Mouse (Mus musculus) thymus, postnatal 25 days (tissue): ENCODE data around the gene Rab3d.
A peak's percentile ranks its signal among the peaks of the same experiment; 100 is the strongest.

Experiments used
- DNase-seq: peaks from one replicate; pipeline ENCODE4 v3.0.0; 2022

Rab3d gene

GRCm38 (mm10) chr9:21918035-21918592 is at the start of gene Rab3d:
TSS of gene Rab3d (minus strand) at chr9:21918192.
- DNase-seq = peak; percentile 96

DNA sequence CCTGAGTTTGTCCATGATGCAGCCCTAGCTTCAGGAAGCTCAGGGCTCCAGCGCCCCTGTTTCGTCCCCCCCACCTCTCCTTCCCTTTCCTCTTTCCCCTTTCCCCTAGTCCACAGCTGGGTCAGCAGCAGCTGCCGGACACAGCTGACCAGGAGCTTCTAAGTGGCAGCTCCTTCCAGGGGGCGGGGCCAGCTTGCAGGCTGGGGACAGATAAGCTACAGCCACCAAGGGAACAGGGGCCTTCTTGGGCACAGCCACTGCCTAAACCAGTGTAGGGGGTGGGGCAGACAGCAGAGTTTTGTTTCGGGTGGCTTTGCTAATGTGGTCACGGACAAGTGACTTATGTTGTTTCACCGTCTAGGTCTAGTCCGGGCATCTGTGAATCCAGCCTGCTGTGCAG is 45.4 kb upstream of the Rab3d start, which contains the start of gene Epor:
Epor (minus strand) TSS at position 90 of the 400 bp plus-strand sequence.
- no peak for DNase-seq

GRCm38 (mm10) chr9:21962416-21963059 is 44.5 kb upstream of the Rab3d start:
- peak; percentile 60 for DNase-seq

DNA sequence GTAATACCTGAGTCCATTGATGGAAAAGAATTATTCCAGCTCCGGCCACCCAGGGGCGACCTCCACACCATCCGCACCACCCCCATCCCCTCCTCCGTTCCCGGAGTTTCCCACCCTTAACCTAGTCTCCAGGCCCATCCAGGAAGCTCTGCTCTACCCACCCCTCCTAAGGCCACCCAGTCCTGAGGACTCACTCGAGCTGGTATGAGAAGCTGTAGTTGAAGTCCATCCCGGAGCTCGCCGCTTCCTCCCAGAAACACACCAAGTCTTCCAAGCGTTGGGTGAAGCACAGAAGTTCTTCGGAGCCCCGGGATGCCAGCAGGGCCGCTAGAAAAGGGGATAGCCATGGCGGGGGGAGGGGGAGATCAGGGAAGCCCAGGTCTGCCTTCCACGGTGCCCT is 44.0 kb upstream of the Rab3d start:
- no peak for DNase-seq

DNA sequence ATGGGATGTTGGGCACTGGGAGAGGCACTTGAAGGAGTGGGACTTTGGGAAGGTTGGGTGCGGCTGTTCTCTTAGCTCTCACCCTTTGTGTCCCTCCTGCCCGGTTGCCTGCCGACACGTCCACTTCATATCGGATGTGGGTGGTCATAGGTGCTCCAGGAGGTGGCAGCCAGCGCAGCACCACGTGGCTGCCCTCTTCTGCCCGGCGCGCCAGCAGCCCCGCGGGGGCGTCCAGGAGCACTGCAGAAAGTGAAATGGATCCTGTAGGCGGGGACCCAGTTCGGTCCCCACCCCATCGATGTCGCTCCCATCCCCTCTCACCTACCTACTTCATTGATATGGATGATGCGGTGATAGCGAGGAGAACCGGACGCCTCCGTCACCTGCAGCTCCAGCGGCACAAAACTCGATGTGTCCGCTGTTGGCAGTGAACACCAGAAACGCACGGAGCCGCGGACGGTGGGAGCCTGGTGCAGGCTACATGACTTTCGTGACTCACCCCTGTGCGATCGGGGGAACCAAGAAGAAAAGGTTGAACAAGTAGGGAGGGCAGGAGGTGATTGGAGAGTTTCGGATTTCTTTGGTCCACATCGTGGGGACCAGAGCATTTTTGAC is 43.5 kb upstream of the Rab3d start:
- DNase-seq = no peak

GRCm38 (mm10) chr9:21960558-21961208 is 42.7 kb upstream of the Rab3d start:
- no peak for DNase-seq

DNA sequence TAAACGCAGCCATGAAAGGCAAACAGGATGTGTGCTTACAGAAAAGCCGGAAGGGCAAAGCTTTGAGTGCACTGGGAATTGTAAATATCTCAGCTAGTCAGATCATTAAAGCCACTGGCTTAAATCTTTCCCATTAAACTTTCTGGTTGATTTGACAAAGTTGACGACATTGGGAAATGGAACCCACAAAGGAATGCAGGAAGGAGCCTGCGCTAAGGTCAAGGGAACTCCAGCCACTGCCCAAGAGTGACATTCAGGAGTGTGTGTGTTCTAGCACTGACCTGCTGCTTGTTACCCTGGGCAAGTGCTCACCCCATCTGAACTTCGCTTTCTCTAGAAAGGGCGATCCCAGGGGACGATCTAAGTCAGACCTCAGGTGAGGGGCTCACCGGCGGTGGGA is 42.1 kb upstream of the Rab3d start:
- DNase-seq = no peak

DNA sequence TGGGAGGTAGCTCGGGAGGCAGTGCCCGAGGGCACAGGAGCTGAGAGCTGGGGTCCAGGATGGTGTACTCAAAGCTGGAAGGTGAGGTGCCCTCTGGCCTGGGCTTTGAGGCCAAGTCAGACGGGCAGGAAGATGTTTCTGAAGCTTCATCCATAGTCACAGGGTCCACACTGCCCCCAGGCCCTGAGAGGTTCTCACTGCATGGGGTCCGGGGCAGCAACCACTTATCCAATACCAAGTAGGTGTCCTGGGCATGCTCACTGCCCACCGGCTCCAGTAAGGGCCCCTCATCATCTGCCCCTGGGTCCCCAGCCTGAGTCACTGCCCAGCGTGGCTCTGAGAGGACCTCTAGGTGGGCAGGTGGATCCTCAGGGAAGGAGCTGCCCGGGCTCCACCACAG is 41.3 kb upstream of the Rab3d start:
- DNase-seq = no peak

- no peak for DNase-seq
These were observed 40.4 kb upstream of the Rab3d start for GRCm38 (mm10) chr9:21958372-21958771.

DNA sequence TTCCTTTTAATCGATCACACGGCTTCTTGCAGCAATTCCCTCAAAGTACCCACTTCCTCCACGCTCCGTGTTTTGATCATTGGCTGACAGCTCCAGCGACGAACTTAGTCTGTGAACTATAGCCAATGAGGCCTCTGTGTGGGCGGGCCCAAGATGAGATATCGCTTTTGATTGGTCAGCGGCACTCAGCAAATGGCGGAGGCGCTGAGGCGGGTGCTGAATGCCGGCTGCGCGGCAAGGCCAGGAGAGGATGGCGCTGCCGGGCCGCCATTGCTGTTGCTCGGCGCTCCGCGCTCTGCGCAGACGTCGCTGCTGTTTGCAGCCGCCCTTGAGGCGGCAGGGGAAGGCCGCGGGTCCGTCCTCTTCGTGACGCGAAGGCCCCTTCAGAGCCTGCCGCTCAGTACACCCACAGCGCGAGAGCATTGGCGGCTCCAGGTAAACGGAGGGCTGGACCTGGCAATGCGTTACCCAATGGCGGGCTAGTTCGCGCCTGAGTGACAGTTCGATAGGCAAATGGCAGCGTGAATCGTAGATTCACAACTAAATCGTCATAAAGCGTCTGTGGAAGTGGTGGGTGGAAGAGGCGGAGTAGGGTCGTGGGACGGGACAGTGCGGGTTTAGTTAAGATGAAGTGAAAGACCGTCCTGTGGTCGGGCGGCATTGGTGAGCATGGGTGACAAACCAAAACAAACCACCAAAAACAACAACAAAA is 37.7 kb upstream of the Rab3d start, which contains the start of gene Swsap1:
Swsap1 (plus strand) TSS at position 186 of the 712 bp plus-strand sequence.
- peak; percentile 99 for DNase-seq

GRCm38 (mm10) chr9:21955225-21955569 is 37.2 kb upstream of the Rab3d start:
- no peak for DNase-seq

DNA sequence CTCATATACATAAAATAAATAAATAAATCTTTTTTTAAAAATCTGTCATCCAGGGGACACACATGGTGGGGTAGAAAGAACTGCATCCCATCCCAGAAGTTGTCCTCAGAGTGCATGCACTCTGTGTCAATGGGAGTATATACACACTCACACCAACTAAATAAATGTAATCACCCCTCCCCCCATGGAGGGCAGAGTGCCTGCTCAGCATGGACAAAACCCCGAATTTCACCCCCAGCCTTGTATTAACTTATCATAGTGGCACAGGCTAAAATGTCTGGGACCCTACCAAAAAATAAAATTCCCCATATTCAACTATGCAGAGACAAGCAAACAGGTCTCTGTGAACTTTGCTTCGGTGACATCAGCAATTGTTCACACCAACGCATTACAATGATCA is 36.6 kb upstream of the Rab3d start:
- DNase-seq = no peak

GRCm38 (mm10) chr9:21953600-21953999 is 35.6 kb upstream of the Rab3d start:
- DNase-seq = no peak

GRCm38 (mm10) chr9:21951977-21952376 is 34.0 kb upstream of the Rab3d start:
- DNase-seq = no peak

DNA sequence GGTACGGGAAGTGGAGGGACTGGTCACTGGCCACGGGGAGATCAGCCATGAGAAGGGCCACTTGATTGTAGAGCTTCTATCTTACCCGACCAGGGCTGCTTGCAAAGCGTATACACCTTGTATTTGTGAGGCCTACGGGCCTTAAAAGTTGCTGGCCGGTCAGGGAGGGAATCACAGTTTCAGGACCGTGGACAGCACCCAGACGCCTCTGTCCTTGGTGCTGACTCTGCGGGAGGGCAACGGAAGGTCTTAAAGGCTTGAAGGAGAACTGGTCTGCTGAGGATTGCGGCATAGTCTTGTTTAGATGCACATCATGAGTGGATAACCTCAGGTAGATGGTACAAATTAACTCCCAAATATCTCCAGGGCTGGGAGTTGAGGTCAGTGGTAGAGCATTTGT is 32.3 kb upstream of the Rab3d start:
- peak; percentile 70 for DNase-seq

DNA sequence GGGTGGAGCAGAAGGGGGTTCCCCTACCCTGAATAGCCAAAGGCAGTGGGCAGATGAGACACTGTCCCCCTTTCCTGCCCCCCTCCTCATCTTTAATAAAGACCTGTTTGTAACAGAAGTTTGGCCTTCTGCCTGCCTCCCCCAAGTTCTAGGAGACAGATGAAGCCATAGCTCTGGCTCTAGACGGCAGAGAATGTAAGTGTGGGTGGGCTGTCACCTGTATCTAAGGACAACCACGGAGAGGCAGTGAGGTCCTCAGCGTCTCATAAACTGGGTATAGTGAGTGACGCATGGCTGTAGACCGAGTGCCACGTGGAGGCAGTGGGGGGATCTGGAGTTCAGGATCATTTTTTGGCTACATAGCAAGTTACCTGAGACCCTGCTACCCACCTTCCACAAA is 30.8 kb upstream of the Rab3d start:
- no peak for DNase-seq

- no peak for DNase-seq
These were observed 30.2 kb upstream of the Rab3d start for GRCm38 (mm10) chr9:21948146-21948545.

- no peak for DNase-seq
These were observed 29.6 kb upstream of the Rab3d start for GRCm38 (mm10) chr9:21947540-21948130.

DNA sequence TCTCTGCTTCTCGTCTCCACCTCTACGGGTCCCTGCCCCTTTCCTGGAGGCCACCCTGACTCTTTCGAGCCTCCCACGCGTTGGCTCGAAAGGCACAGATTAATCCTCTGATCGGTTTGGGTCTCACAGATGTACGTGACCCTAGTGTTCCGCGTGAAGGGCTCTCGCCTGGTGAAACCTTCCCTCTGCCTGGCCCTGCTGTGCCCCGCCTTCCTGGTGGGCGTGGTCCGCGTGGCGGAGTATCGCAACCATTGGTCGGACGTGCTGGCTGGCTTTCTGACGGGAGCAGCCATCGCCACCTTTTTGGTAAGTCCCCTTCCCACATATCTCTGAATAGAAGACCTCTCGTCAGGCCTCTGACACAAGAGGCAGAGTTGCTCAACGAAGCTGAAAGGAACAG is 26.3 kb upstream of the Rab3d start:
- DNase-seq = no peak

DNA sequence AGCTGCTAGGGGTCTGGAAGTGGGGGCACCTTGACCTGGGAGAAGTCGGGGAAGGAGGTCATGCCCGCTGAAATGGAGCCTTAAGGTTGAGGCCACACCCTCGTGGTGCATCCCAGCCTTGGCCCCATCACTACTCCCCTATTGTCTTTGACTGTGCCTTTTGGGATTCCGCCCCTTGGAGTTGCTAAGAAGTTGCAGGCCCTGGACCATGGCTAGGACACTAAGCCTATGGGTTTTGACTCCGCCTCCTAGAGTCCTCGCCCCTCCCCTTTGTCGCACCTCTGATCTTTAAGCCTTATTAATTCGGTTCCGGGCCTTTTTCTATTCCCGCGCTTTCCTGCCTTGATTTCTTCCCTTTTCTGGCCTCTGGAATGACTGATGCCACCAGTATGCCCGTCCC is 25.6 kb upstream of the Rab3d start:
- no peak for DNase-seq

GRCm38 (mm10) chr9:21943046-21943445 is 25.1 kb upstream of the Rab3d start:
- no peak for DNase-seq

- DNase-seq = no peak
These were observed 20.4 kb upstream of the Rab3d start for GRCm38 (mm10) chr9:21938234-21938855.
